Mouse (Mus musculus) embryonic facial prominence, embryonic 13.5 days (tissue): ENCODE results near the gene Nlgn1. TPM values are rescaled to one million over a fixed set of nuclear protein-coding genes. Genes with fewer than 3 reads are reported as not detected.

Experiments
- ATAC-seq: fragments of 200-750 bp; cut with Nextera tagmentation; 2 replicates; pipeline ENCODE4 v1.8.0; 2017; ENCODE audit warnings: low read depth; ENCODE audit not compliant: insufficient number of reproducible peaks, insufficient read depth, low FRiP score, low TSS enrichment
- H3K27ac ChIP-seq: fragments of 300-500 bp; sonication (generic); 2 replicates; pipeline ENCODE4 v1.5.1; 2015; ENCODE audit warnings: moderate library complexity, mild to moderate bottlenecking, inconsistent platforms
- H3K27me3 ChIP-seq: fragments of 300-500 bp; sonication (generic); 2 replicates; pipeline ENCODE4 v1.6.1; 2015; ENCODE audit warnings: mild to moderate bottlenecking, inconsistent platforms
- H3K36me3 ChIP-seq: fragments of 300-500 bp; sonication (generic); 2 replicates; pipeline ENCODE4 v1.6.1; 2015; ENCODE audit warnings: mild to moderate bottlenecking, inconsistent platforms
- H3K4me1 ChIP-seq: fragments of 300-500 bp; sonication (generic); 2 replicates; pipeline ENCODE4 v1.6.1; 2015; ENCODE audit warnings: inconsistent platforms
- H3K4me2 ChIP-seq: fragments of 300-500 bp; sonication (generic); 2 replicates; pipeline ENCODE4 v1.6.1; 2015; ENCODE audit warnings: moderate library complexity, mild to moderate bottlenecking, inconsistent platforms
- H3K4me3 ChIP-seq: fragments of 300-500 bp; sonication (generic); 2 replicates; pipeline ENCODE4 v1.5.1; 2015; ENCODE audit warnings: mild to moderate bottlenecking, inconsistent platforms
- H3K9ac ChIP-seq: fragments of 300-500 bp; sonication (generic); 2 replicates; pipeline ENCODE4 v1.6.1; 2015; ENCODE audit warnings: mild to moderate bottlenecking, inconsistent platforms
- H3K9me3 ChIP-seq: fragments of 300-500 bp; sonication (generic); 2 replicates; pipeline ENCODE4 v1.6.1; 2016; ENCODE audit warnings: inconsistent platforms
- WGBS: fragments of 180-500 bp; shearing (Covaris S2); methylation state at CpG from one replicate; pipeline ENCODE4 v1.1.7; 2015; ENCODE audit warnings: mixed read lengths; 5-methylcytosine and 5-hydroxymethylcytosine counted together
- polyA plus RNA-seq: library from polyadenylated mRNA; unstranded; fragments of >200 nt; fragmentation: Nextera tagmentation; extraction: Ambion mirVana; gene quantifications from 2 replicates; pipeline ENCODE4 v1.2.1, GENCODE M21; 2015

The Nlgn1 gene
- polyA plus RNA-seq, 1 experiment from 2014 or later, result 2.7 TPM

GRCm38 (mm10) chr3:25673408-25673807, 658.9 kb downstream of the Nlgn1 start:
- Histone ChIP-seq H3K27ac (no peak overlapping the region), H3K27me3 (no peaks in the 10 kb centered on the region), H3K36me3 (no peaks in the 10 kb centered on the region), H3K4me2 (no peak overlapping the region), H3K4me1 (no peaks in the 10 kb centered on the region), H3K9ac (no peak overlapping the region), H3K9me3 (no peaks in the 10 kb centered on the region), H3K4me3 (no peak overlapping the region)
- WGBS, result 44% methylated on average over 5 of the region's 5 CpGs
- ATAC-seq, result no peak

- WGBS, result 43% methylated on average over 4 of the region's 4 CpGs
- Histone ChIP-seq H3K9ac (no peak overlapping the region), H3K27me3 (no peaks in the 10 kb centered on the region), H3K27ac (no peak overlapping the region), H3K36me3 (no peaks in the 10 kb centered on the region), H3K4me2 (no peak overlapping the region), H3K4me1 (no peaks in the 10 kb centered on the region), H3K4me3 (no peak overlapping the region), H3K9me3 (no peaks in the 10 kb centered on the region)
- ATAC-seq, result no peak
These were observed 659.5 kb downstream of the Nlgn1 start for GRCm38 (mm10) chr3:25672779-25673178.

- Histone ChIP-seq H3K9ac (no peak overlapping the region), H3K4me1 (no peaks in the 10 kb centered on the region), H3K27ac (no peak overlapping the region), H3K9me3 (no peaks in the 10 kb centered on the region), H3K36me3 (no peaks in the 10 kb centered on the region), H3K4me2 (no peak overlapping the region), H3K27me3 (no peaks in the 10 kb centered on the region), H3K4me3 (no peak overlapping the region)
- ATAC-seq, result no peak
- 88% methylated on average over 2 of the region's 2 CpGs for WGBS
These were observed 668.8 kb downstream of the Nlgn1 start for GRCm38 (mm10) chr3:25663464-25663863.

- no peak overlapping the region for H3K4me3 ChIP-seq
- H3K9me3 ChIP-seq, result no peaks in the 10 kb centered on the region
- no peak overlapping the region for H3K4me2 ChIP-seq
- WGBS, result 92% methylated on average over 3 of the region's 3 CpGs
- H3K9ac ChIP-seq, result no peak overlapping the region
- no peaks in the 10 kb centered on the region for H3K27me3 ChIP-seq
- H3K4me1 ChIP-seq, result no peaks in the 10 kb centered on the region
- no peak for ATAC-seq
- H3K27ac ChIP-seq, result no peak overlapping the region
- H3K36me3 ChIP-seq, result no peaks in the 10 kb centered on the region
These were observed 672.0 kb downstream of the Nlgn1 start for GRCm38 (mm10) chr3:25660285-25660684.

- ATAC-seq, result no peak
- H3K36me3 ChIP-seq, result no peaks in the 10 kb centered on the region
- 89% methylated on average over 14 of the region's 14 CpGs for WGBS
These were observed 674.3 kb downstream of the Nlgn1 start for GRCm38 (mm10) chr3:25658006-25658405.

GRCm38 (mm10) chr3:25657074-25657473, 675.2 kb downstream of the Nlgn1 start:
- Histone ChIP-seq H3K4me2 (no peak overlapping the region), H3K9ac (no peak overlapping the region), H3K27ac (no peak overlapping the region), H3K9me3 (no peaks in the 10 kb centered on the region), H3K36me3 (no peaks in the 10 kb centered on the region), H3K27me3 (no peaks in the 10 kb centered on the region), H3K4me1 (no peaks in the 10 kb centered on the region), H3K4me3 (no peak overlapping the region)
- no peak for ATAC-seq
- 89% methylated on average over 11 of the region's 11 CpGs for WGBS

More at GRCm38 (mm10) chr3:25658006-25658405, 674.3 kb downstream of the Nlgn1 start:
- Histone ChIP-seq H3K9me3 (no peaks in the 10 kb centered on the region), H3K4me3 (no peak overlapping the region), H3K4me1 (no peaks in the 10 kb centered on the region), H3K9ac (no peak overlapping the region), H3K27me3 (no peaks in the 10 kb centered on the region), H3K4me2 (no peak overlapping the region), H3K27ac (no peak overlapping the region)

GRCm38 (mm10) chr3:25653010-25653409, 679.2 kb downstream of the Nlgn1 start:
- H3K9ac ChIP-seq, result no peak overlapping the region
- no peak for ATAC-seq
- 74% methylated on average over 4 of the region's 4 CpGs for WGBS

GRCm38 (mm10) chr3:25645895-25646691, 686.2 kb downstream of the Nlgn1 start:
- Histone ChIP-seq H3K4me2 (no peak overlapping the region), H3K4me1 (no peaks in the 10 kb centered on the region), H3K9ac (no peak overlapping the region), H3K36me3 (no peaks in the 10 kb centered on the region), H3K27me3 (no peaks in the 10 kb centered on the region), H3K4me3 (no peak overlapping the region), H3K9me3 (no peaks in the 10 kb centered on the region), H3K27ac (no peak overlapping the region)
- no peak for ATAC-seq
- 53% methylated on average over 4 of the region's 4 CpGs for WGBS

More at GRCm38 (mm10) chr3:25653010-25653409, 679.2 kb downstream of the Nlgn1 start:
- no peak overlapping the region for H3K4me3 ChIP-seq
- H3K4me1 ChIP-seq, result no peaks in the 10 kb centered on the region
- no peaks in the 10 kb centered on the region for H3K9me3 ChIP-seq
- no peak overlapping the region for H3K4me2 ChIP-seq
- no peak overlapping the region for H3K27ac ChIP-seq
- H3K36me3 ChIP-seq, result no peaks in the 10 kb centered on the region
- H3K27me3 ChIP-seq, result no peaks in the 10 kb centered on the region

- Histone ChIP-seq H3K9me3 (no peaks in the 10 kb centered on the region), H3K27me3 (no peaks in the 10 kb centered on the region), H3K27ac (no peak overlapping the region), H3K36me3 (no peaks in the 10 kb centered on the region), H3K4me1 (no peaks in the 10 kb centered on the region), H3K4me2 (no peak overlapping the region), H3K9ac (no peak overlapping the region), H3K4me3 (no peak overlapping the region)
- 41% methylated on average over 2 of the region's 2 CpGs for WGBS
- ATAC-seq, result no peak
These were observed 703.1 kb downstream of the Nlgn1 start for GRCm38 (mm10) chr3:25629198-25629597.

- no peak overlapping the region for H3K4me2 ChIP-seq
These were observed 725.7 kb downstream of the Nlgn1 start for GRCm38 (mm10) chr3:25606597-25606996.

GRCm38 (mm10) chr3:25597513-25597912, 734.7 kb downstream of the Nlgn1 start:
- Histone ChIP-seq H3K9ac (no peak overlapping the region), H3K4me2 (no peak overlapping the region), H3K36me3 (no peaks in the 10 kb centered on the region), H3K9me3 (no peaks in the 10 kb centered on the region), H3K4me3 (no peak overlapping the region), H3K4me1 (no peaks in the 10 kb centered on the region), H3K27ac (no peak overlapping the region), H3K27me3 (no peaks in the 10 kb centered on the region)
- no peak for ATAC-seq
- WGBS, result 40% methylated on average over 5 of the region's 5 CpGs

More at GRCm38 (mm10) chr3:25606597-25606996, 725.7 kb downstream of the Nlgn1 start:
- no peak overlapping the region for H3K27ac ChIP-seq
- 42% methylated on average over 1 of the region's 1 CpGs for WGBS
- H3K9me3 ChIP-seq, result no peaks in the 10 kb centered on the region
- no peaks in the 10 kb centered on the region for H3K4me1 ChIP-seq
- H3K27me3 ChIP-seq, result no peaks in the 10 kb centered on the region
- no peak overlapping the region for H3K4me3 ChIP-seq
- H3K9ac ChIP-seq, result no peak overlapping the region
- no peak for ATAC-seq
- H3K36me3 ChIP-seq, result no peaks in the 10 kb centered on the region

GRCm38 (mm10) chr3:25575526-25575925, 756.7 kb downstream of the Nlgn1 start:
- Histone ChIP-seq H3K27me3 (no peaks in the 10 kb centered on the region), H3K4me3 (no peak overlapping the region), H3K9me3 (no peaks in the 10 kb centered on the region), H3K4me2 (no peak overlapping the region), H3K4me1 (no peaks in the 10 kb centered on the region), H3K9ac (no peak overlapping the region), H3K36me3 (no peaks in the 10 kb centered on the region), H3K27ac (no peak overlapping the region)
- ATAC-seq, result no peak
- 75% methylated on average over 5 of the region's 5 CpGs for WGBS
